12 mouse cellular contexts compared by ENCODE assay signal in genomic region chr17:14691901-14692300, GRCm38 (mm10). TPM values are rescaled to one million over a fixed set of nuclear protein-coding genes. Genes with fewer than 3 reads are reported as not detected.
A peak's percentile ranks its signal among the peaks of the same experiment; 100 is the strongest.
DNase-seq lines count a peak whose midpoint lies in the region; ATAC-seq and TF ChIP-seq lines count a peak whose summit lies in the region.
"Had no signal": no experiment of that assay in that cellular context is flagged by ENCODE, and none has a peak within 500 bp of the region (broad histone marks: within the 10 kb centered on the region; RNA-seq: fewer than 3 reads in every experiment).

No protein-coding gene starts in this region.

- H3K4me1 ChIP-seq in kidney, postnatal 0 days (replicated peaks; ENCODE audit: insufficient read depth, low read length) = no peaks in the 10 kb centered on the region
- H3K4me1 ChIP-seq in brown adipose tissue, adult 24 weeks (ENCODE audit: control insufficient read depth, insufficient read depth, insufficient read length, low read length) = peaks cover 3% of the 10 kb centered on the region
- no peaks in the 10 kb centered on the region for H3K4me1 ChIP-seq in intestine, postnatal 0 days (replicated peaks; ENCODE audit: control insufficient read depth, insufficient read depth, low read length)
- peaks cover 10% of the 10 kb centered on the region; the same call in 1 of the 2 replicates for H3K4me1 ChIP-seq in midbrain, embryonic 11.5 days (ENCODE audit: control insufficient read depth, insufficient read depth, low read length)

- H3K27ac ChIP-seq in kidney, postnatal 0 days = no peak overlapping the region
- H3K27ac ChIP-seq in brown adipose tissue, adult 24 weeks (replicated peaks; ENCODE audit: low read depth, low read length) = no peak overlapping the region
- no peak overlapping the region for H3K27ac ChIP-seq in intestine, postnatal 0 days (ENCODE audit: low read depth, low read length)
- no peak overlapping the region for H3K27ac ChIP-seq in midbrain, embryonic 11.5 days (ENCODE audit: low read depth, low read length)
- H3K27ac ChIP-seq: liver, embryonic 14.5 days had no signal

- 57% methylated on average over 6 of the region's 6 CpGs for WGBS in kidney, postnatal 0 days
- WGBS in intestine, postnatal 0 days = 46% methylated on average over 6 of the region's 6 CpGs
- WGBS in midbrain, embryonic 11.5 days = 69% methylated on average over 6 of the region's 6 CpGs

- no peak overlapping the region for H3K4me3 ChIP-seq in kidney, postnatal 0 days (replicated peaks; ENCODE audit: low read depth, low read length)
- peak overlapping the region; percentile 13; the same call in 1 of the 2 replicates for H3K4me3 ChIP-seq in brown adipose tissue, adult 24 weeks (ENCODE audit: insufficient read depth, low read depth, low read length)
- peak overlapping the region; percentile 32; the same call in 1 of the 2 replicates for H3K4me3 ChIP-seq in intestine, postnatal 0 days (ENCODE audit: low read depth, low read length)
- H3K4me3 ChIP-seq in midbrain, embryonic 11.5 days (ENCODE audit: low read depth, low read length) = no peak overlapping the region

- no peak overlapping the region for H3K9ac ChIP-seq in kidney, postnatal 0 days (ENCODE audit: low read depth, low read length)
- H3K9ac ChIP-seq in intestine, postnatal 0 days (ENCODE audit: low read depth, low read length) = no peak overlapping the region
- no peak overlapping the region for H3K9ac ChIP-seq in midbrain, embryonic 11.5 days (ENCODE audit: low read length)
- H3K9ac ChIP-seq: liver, embryonic 14.5 days had no signal

- DNase-seq in cerebellum, postnatal 10 days = peak; percentile 46 to 68
- DNase-seq in cerebellum, adult 11 months = no peak
- no peak for DNase-seq in kidney, postnatal 0 days (ENCODE audit: low spot score)
- no peak for DNase-seq in kidney, postnatal 36 days
- DNase-seq in spleen, postnatal 4 days (ENCODE audit: low spot score in 2 of 2) = no peak
- no peak for DNase-seq in midbrain, embryonic 11.5 days (ENCODE audit: low spot score, missing footprints)
- DNase-seq: layer of hippocampus, postnatal 36 days; spleen, adult 18-20 months had no signal

- H3K27me3 ChIP-seq in kidney, postnatal 0 days (ENCODE audit: insufficient read depth, low read length) = no peaks in the 10 kb centered on the region
- no peaks in the 10 kb centered on the region for H3K27me3 ChIP-seq in intestine, postnatal 0 days (replicated peaks; ENCODE audit: control insufficient read depth, insufficient read depth, low read length)
- H3K27me3 ChIP-seq in midbrain, embryonic 11.5 days (ENCODE audit: control insufficient read depth, insufficient read depth, low read length) = no peaks in the 10 kb centered on the region

- no peaks in the 10 kb centered on the region for H3K9me3 ChIP-seq in kidney, postnatal 0 days (replicated peaks; ENCODE audit: low read length)
- H3K9me3 ChIP-seq in intestine, postnatal 0 days (ENCODE audit: control insufficient read depth) = no peaks in the 10 kb centered on the region
- H3K9me3 ChIP-seq in midbrain, embryonic 11.5 days (ENCODE audit: control insufficient read depth, low read length) = no peaks in the 10 kb centered on the region
- H3K9me3 ChIP-seq: G1E had no signal

- no peak for ATAC-seq in kidney, postnatal 0 days (replicated peaks; ENCODE audit: low FRiP score, low read depth)
- no peak for ATAC-seq in intestine, postnatal 0 days
- no peak for ATAC-seq in midbrain, embryonic 11.5 days (ENCODE audit: low FRiP score)

- no peaks in the 10 kb centered on the region; the same call in 1 of the 2 replicates for H3K36me3 ChIP-seq in kidney, postnatal 0 days (ENCODE audit: insufficient read depth, low read length)
- H3K36me3 ChIP-seq in intestine, postnatal 0 days (ENCODE audit: control insufficient read depth, insufficient read depth) = peaks cover 5% of the 10 kb centered on the region; the same call in 1 of the 2 replicates
- H3K36me3 ChIP-seq in midbrain, embryonic 11.5 days (ENCODE audit: control insufficient read depth, insufficient read depth, low read length) = no peaks in the 10 kb centered on the region
- H3K36me3 ChIP-seq: G1E had no signal

- no peak for TF ChIP-seq CTCF in kidney, postnatal 0 days (IDR thresholded peaks at IDR 0.05; ENCODE audit: low read depth)
- no peak for TF ChIP-seq CTCF in intestine, postnatal 0 days (IDR thresholded peaks at IDR 0.05; ENCODE audit: low read depth)

- peak overlapping the region; percentile 36; the same call in 1 of the 2 replicates for H3K4me2 ChIP-seq in kidney, postnatal 0 days (ENCODE audit: low read length)
- H3K4me2 ChIP-seq in intestine, postnatal 0 days (replicated peaks; ENCODE audit: low read depth) = peak overlapping the region; percentile 40
- no peak overlapping the region for H3K4me2 ChIP-seq in midbrain, embryonic 11.5 days

RNA-seq across cellular contexts. Expression of gene Thbs2, which starts 2.1 kb away (rescaled TPM):
- polyA plus RNA-seq in kidney, postnatal 0 days (2015; fragmentation: Nextera tagmentation; extraction: Ambion mirVana) = 24.6 and 29.5 TPM in 2 replicates
- 1.3 and 2.8 TPM in 2 replicates for polyA plus RNA-seq in brown adipose tissue, adult 24 weeks (2012; ENCODE audit: insufficient read depth, insufficient read length, missing spikeins)
- 20.5 and 20.9 TPM in 2 replicates for polyA plus RNA-seq in intestine, postnatal 0 days (2015; fragmentation: Nextera tagmentation; extraction: Ambion mirVana)
- 9.0 and 11.9 TPM in 2 replicates for polyA plus RNA-seq in midbrain, embryonic 11.5 days (2014; fragmentation: Nextera tagmentation; extraction: Ambion mirVana)
- polyA plus RNA-seq: G1E had no signal

Comparison
In these comparisons a context has a peak if more than half of its experiments do, and no peak if none do; other contexts are left out.
1. DNase-seq: peak in cerebellum, postnatal 10 days (2 of 2); none in cerebellum, adult 11 months (single experiment), kidney, postnatal 0 days (single experiment), kidney, postnatal 36 days (0 of 2), spleen, postnatal 4 days (0 of 2) and midbrain, embryonic 11.5 days (single experiment).
2. H3K4me3 ChIP-seq: peak in brown adipose tissue, adult 24 weeks (single experiment) and intestine, postnatal 0 days (single experiment); none in kidney, postnatal 0 days (single experiment) and midbrain, embryonic 11.5 days (single experiment).